Mouse (Mus musculus): ENCODE results near the gene Gm12216.

DNA sequence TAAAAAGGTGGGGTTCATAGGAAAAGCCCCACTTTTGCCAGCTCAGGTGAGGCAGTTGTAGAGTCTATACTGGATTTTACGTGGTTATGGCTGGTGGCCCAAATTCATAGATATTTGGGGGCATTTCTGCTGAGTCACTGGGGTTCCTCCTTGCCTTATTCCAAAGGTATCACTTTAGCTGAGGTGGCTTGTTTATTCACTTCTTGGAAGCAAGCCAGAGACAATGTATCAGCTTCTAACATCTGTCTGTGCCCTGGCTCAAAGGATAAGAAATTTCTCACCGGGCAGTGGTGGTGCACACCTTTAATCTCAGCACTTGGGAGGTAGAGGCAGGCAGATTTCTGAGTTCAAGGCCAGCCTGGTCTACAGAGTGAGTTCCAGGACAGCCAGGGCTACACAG lies 79.2 kb downstream of the Gm12216 start:
- TF ChIP-seq POLR2A (IDR thresholded peaks at IDR 0.05; ENCODE audit: insufficient read depth, low read depth, low read length), result no peak
- no peak for TF ChIP-seq CTCF (IDR thresholded peaks at IDR 0.05)
